Mouse (Mus musculus): Measurements from ENCODE around the gene 1700069L16Rik. TPM values are rescaled to one million over a fixed set of nuclear protein-coding genes. Genes with fewer than 3 reads are reported as not detected.
A peak's percentile ranks its signal among the peaks of the same experiment; 100 is the strongest.

The 1700069L16Rik gene
- polyA plus RNA-seq, 1 experiment from 2014 or later: not detected

DNA sequence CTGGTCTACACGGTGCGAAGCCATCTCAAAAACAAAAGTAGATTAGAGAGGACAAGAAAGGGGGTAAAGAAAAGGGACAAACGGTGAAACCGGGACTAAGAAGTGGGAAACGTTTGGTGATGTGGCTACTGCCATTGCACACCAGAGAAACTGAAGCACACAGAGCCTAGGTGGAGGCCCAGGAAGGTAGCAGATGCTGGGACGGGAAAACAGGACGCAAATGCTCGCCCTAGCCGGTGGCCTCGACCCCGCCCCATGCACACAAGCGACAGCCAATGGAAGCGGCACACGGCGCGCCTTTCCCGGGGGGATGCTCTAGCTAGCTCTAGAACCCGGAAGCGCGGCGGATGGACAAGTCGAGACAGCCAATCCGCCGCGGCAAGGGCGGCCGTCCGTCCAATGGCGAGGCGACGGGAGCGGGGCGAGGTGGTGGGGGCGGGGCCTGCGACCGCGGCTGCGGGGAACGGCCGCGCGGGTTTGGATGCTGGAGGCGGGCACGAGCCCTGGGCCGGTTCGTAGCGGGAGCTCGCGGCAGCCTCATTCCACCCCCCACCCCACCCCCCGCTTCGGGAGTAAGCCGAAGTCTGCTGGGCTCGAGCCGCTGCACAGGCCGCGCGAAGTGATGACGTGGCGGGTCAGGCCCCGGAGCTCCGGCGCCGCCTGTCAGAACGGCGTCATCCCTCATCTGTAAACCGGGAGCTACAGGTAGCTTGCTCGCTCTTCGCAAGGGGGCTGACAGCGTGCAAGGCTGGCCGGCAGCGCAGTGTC, 11.0 kb upstream of the 1700069L16Rik start, which contains the start of gene Ficd:
Gene Ficd (plus strand): TSS at position 459 of the 768 bp plus-strand sequence.
- Histone ChIP-seq H3K9ac (replicated peaks) (peak within 1 kb of the TSS; percentile 61), H3K4me1 (ENCODE audit: insufficient read depth) (peaks cover 15% of the 10 kb centered on the region), H3K4me3 (ENCODE audit: low read depth, low read length) (peak within 1 kb of the TSS; percentile 60), H3K9me3 (ENCODE audit: low read length) (no peaks in the 10 kb centered on the region), H3K4me2 (ENCODE audit: low read depth, low read length) (peak within 1 kb of the TSS; percentile 88), H3K27ac (ENCODE audit: low read depth) (peak within 1 kb of the TSS; percentile 88), H3K27me3 (ENCODE audit: insufficient read depth, low read length) (no peaks in the 10 kb centered on the region), H3K36me3 (replicated peaks; ENCODE audit: insufficient read depth, low read length) (peaks cover 27% of the 10 kb centered on the region)
- ATAC-seq (peak; percentile 96), DNase-seq (peak; percentile 97)
- under 1% methylated on average over 69 of the region's 71 CpGs for WGBS (ENCODE audit: insufficient replicate concordance)
- TF ChIP-seq CTCF (IDR thresholded peaks at IDR 0.05; ENCODE audit: low read depth) (no peak), EP300 (IDR thresholded peaks at IDR 0.05; ENCODE audit: low read depth) (no peak)

DNA sequence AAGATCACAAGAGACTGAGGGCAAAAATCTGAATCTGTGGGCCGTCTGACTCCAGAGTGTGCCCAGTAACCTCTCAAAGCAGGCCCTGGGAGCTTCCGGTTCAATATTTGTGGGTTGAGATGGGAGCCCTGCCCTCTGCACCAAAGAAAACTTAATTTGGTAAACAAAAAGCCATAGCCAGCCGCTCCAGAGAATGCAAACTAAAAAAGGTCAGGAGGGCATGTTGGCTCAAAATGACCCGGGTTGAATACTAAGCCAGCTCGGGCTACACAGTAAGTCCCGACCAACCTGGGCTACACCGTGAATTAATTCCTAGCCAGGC, 10.4 kb upstream of the 1700069L16Rik start:
- H3K9ac ChIP-seq (replicated peaks): peak overlapping the region; percentile 59
- ATAC-seq: peak; percentile 55
- no peak for DNase-seq
- H3K27ac ChIP-seq (ENCODE audit: low read depth): peak overlapping the region; percentile 88
- H3K36me3 ChIP-seq (replicated peaks; ENCODE audit: insufficient read depth, low read length): peaks cover 21% of the 10 kb centered on the region
- H3K4me2 ChIP-seq (ENCODE audit: low read depth, low read length): peak overlapping the region; percentile 88
- TF ChIP-seq EP300 (IDR thresholded peaks at IDR 0.05; ENCODE audit: low read depth) (no peak), CTCF (IDR thresholded peaks at IDR 0.05; ENCODE audit: low read depth) (no peak)
- H3K4me1 ChIP-seq (ENCODE audit: insufficient read depth): peaks cover 15% of the 10 kb centered on the region
- peak overlapping the region; percentile 60 for H3K4me3 ChIP-seq (ENCODE audit: low read depth, low read length)
- no peaks in the 10 kb centered on the region for H3K9me3 ChIP-seq (ENCODE audit: low read length)
- no peaks in the 10 kb centered on the region for H3K27me3 ChIP-seq (ENCODE audit: insufficient read depth, low read length)
- 19% methylated on average over 7 of the region's 7 CpGs for WGBS (ENCODE audit: insufficient replicate concordance)

DNA sequence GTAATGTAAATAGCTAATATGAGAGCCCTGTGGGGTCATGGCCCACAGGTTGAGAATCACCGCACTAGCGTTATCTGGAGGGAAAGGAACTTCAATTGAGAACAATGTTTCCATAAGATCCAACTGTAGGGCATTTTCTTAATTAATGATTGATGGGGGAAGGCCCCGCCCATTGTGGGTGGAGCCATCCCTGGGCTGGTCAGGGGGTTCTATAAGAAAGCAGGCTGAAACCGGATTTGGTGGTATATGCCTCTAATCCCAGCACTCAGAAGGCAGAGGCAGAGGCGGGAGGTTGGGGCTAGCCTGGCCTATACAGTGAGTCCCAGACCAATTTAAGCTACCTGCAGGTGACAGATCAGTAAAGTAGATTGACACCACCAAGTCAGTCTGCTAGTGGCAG, 9.8 kb upstream of the 1700069L16Rik start:
- 65% methylated on average over 5 of the region's 5 CpGs for WGBS (ENCODE audit: insufficient replicate concordance)
- ATAC-seq: no peak
- peak overlapping the region; percentile 88 for H3K27ac ChIP-seq (ENCODE audit: low read depth)
- no peaks in the 10 kb centered on the region for H3K27me3 ChIP-seq (ENCODE audit: insufficient read depth, low read length)
- DNase-seq: peak; percentile 31
- TF ChIP-seq EP300 (IDR thresholded peaks at IDR 0.05; ENCODE audit: low read depth) (no peak), CTCF (IDR thresholded peaks at IDR 0.05; ENCODE audit: low read depth) (no peak)
- H3K36me3 ChIP-seq (replicated peaks; ENCODE audit: insufficient read depth, low read length): peaks cover 15% of the 10 kb centered on the region; the same call in 1 of the 2 replicates
- no peak overlapping the region for H3K4me3 ChIP-seq (ENCODE audit: low read depth, low read length)
- no peaks in the 10 kb centered on the region for H3K9me3 ChIP-seq (ENCODE audit: low read length)
- no peak overlapping the region for H3K9ac ChIP-seq (replicated peaks)
- H3K4me1 ChIP-seq (ENCODE audit: insufficient read depth): peaks cover 15% of the 10 kb centered on the region
- no peak overlapping the region for H3K4me2 ChIP-seq (ENCODE audit: low read depth, low read length)

DNA sequence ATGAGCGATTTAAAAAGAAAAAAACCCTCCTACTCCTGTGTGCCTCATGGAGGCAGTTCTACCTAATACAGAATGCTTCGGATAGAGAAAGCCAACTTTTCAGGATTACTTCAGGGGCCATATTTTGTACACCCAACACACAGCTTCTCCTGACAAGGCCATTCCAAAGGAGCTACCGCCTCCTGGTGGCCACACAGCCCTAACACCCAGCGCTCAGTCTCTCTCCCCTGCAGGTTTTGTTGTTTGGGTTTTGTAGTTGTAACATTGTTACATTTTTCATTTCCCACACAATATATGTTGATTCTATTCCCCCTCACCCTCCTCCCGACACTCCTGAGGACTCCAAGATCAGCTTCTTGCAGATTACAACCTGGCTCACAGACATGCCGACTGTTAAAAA, 7.6 kb upstream of the 1700069L16Rik start:
- H3K27ac ChIP-seq (ENCODE audit: low read depth): no peak overlapping the region
- peak; percentile 64 for DNase-seq
- H3K9me3 ChIP-seq (ENCODE audit: low read length): no peaks in the 10 kb centered on the region
- no peak overlapping the region for H3K4me3 ChIP-seq (ENCODE audit: low read depth, low read length)
- H3K9ac ChIP-seq (replicated peaks): no peak overlapping the region
- peaks cover 15% of the 10 kb centered on the region for H3K4me1 ChIP-seq (ENCODE audit: insufficient read depth)
- TF ChIP-seq EP300 (IDR thresholded peaks at IDR 0.05; ENCODE audit: low read depth): no peak
- TF ChIP-seq CTCF (IDR thresholded peaks at IDR 0.05; ENCODE audit: low read depth): peak; percentile 73
- 35% methylated on average over 6 of the region's 6 CpGs for WGBS (ENCODE audit: insufficient replicate concordance)
- no peak overlapping the region for H3K4me2 ChIP-seq (ENCODE audit: low read depth, low read length)
- H3K27me3 ChIP-seq (ENCODE audit: insufficient read depth, low read length): no peaks in the 10 kb centered on the region
- no peaks in the 10 kb centered on the region for H3K36me3 ChIP-seq (replicated peaks; ENCODE audit: insufficient read depth, low read length)
- ATAC-seq: no peak

DNA sequence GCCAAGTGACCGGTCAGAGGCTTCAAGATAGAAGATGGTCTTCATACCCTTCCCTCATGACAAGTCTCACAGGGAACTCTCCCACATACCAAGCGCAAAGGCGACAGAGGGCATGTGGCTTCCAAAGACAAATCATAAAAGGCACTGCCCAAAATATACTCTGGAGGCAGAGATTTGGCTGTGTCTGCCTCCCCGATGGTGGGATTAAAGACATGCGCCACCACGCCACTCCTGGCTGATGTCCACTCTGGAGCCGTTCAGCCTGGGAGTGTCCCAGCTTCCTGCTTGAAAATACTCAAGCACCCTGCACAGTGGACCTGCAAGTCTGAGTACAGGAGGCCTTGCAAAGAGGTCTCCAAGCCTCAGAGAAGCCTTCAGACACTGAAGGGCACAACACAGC, 6.6 kb upstream of the 1700069L16Rik start:
- H3K4me3 ChIP-seq (ENCODE audit: low read depth, low read length): no peak overlapping the region
- no peaks in the 10 kb centered on the region for H3K9me3 ChIP-seq (ENCODE audit: low read length)
- H3K27me3 ChIP-seq (ENCODE audit: insufficient read depth, low read length): no peaks in the 10 kb centered on the region
- ATAC-seq: no peak
- no peaks in the 10 kb centered on the region for H3K36me3 ChIP-seq (replicated peaks; ENCODE audit: insufficient read depth, low read length)
- WGBS (ENCODE audit: insufficient replicate concordance): 77% methylated on average over 7 of the region's 7 CpGs
- no peak for DNase-seq
- H3K9ac ChIP-seq (replicated peaks): no peak overlapping the region
- peaks cover 5% of the 10 kb centered on the region; the same call in 1 of the 2 replicates for H3K4me1 ChIP-seq (ENCODE audit: insufficient read depth)
- TF ChIP-seq CTCF (IDR thresholded peaks at IDR 0.05; ENCODE audit: low read depth) (no peak), EP300 (IDR thresholded peaks at IDR 0.05; ENCODE audit: low read depth) (no peak)
- H3K4me2 ChIP-seq (ENCODE audit: low read depth, low read length): no peak overlapping the region
- H3K27ac ChIP-seq (ENCODE audit: low read depth): no peak overlapping the region

DNA sequence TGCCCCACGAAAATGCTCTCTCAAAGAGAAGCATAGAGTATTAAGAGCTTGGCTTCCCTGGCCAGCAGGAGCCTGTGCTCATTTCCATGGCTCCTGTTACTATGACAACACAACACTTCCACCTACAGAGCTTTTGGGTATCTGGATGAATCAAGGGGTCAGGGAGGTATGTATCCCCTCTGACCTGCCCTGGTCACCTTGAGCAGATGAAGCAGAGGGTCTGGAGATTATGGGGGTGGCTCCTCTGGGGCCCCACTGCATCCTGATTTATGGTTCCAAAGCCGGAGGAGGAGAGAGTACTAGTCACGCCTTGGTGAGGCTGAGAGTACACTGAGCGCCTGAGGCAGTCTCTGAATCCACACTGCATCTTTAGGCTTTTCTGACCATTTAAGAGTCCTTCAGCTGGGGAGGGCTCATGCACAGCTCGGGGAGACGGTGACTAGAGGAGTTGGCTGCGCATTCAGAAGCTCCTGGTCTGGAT, 6.1 kb upstream of the 1700069L16Rik start:
- Histone ChIP-seq H3K27ac (ENCODE audit: low read depth) (no peak overlapping the region), H3K4me1 (ENCODE audit: insufficient read depth) (0 out of 2 replicates have a peak, but pooled peaks cover 3% of the 10 kb centered on the region), H3K27me3 (ENCODE audit: insufficient read depth, low read length) (no peaks in the 10 kb centered on the region), H3K4me2 (ENCODE audit: low read depth, low read length) (no peak overlapping the region), H3K36me3 (replicated peaks; ENCODE audit: insufficient read depth, low read length) (no peaks in the 10 kb centered on the region), H3K4me3 (ENCODE audit: low read depth, low read length) (no peak overlapping the region), H3K9me3 (ENCODE audit: low read length) (no peaks in the 10 kb centered on the region), H3K9ac (replicated peaks) (no peak overlapping the region)
- DNase-seq (no peak), ATAC-seq (no peak)
- no peak for TF ChIP-seq EP300 (IDR thresholded peaks at IDR 0.05; ENCODE audit: low read depth)
- no peak for TF ChIP-seq CTCF (IDR thresholded peaks at IDR 0.05; ENCODE audit: low read depth)
- 66% methylated on average over 7 of the region's 7 CpGs for WGBS (ENCODE audit: insufficient replicate concordance)

Measured in liver, postnatal 0 days (tissue).